Mouse (Mus musculus) heart, embryonic 11.5 days (tissue): ENCODE measurements around the gene Plekhm3. TPM values are rescaled to one million over a fixed set of nuclear protein-coding genes. Genes with fewer than 3 reads are reported as not detected.

Experiments
- ATAC-seq: fragments of 200-750 bp; cut with Nextera tagmentation; replicated peaks from 2 replicates; pipeline ENCODE4 v1.8.0; 2017; ENCODE audit warnings: moderate library complexity; ENCODE audit not compliant: insufficient number of reproducible peaks, low FRiP score, low TSS enrichment
- H3K27ac ChIP-seq: fragments of 300-500 bp; sonication (generic); 2 replicates; pipeline ENCODE4 v1.5.1; 2014; ENCODE audit warnings: mild to moderate bottlenecking, low read depth, low read length
- H3K27me3 ChIP-seq: fragments of 300-500 bp; sonication (generic); 2 replicates; pipeline ENCODE4 v1.6.1; 2014; ENCODE audit warnings: mild to moderate bottlenecking, low read length, mixed read lengths; ENCODE audit not compliant: control insufficient read depth, insufficient read depth
- H3K36me3 ChIP-seq: fragments of 300-500 bp; sonication (generic); 2 replicates; pipeline ENCODE4 v1.6.1; 2014; ENCODE audit warnings: mild to moderate bottlenecking, low read length, moderate library complexity, mixed read lengths; ENCODE audit not compliant: control insufficient read depth, insufficient read depth
- H3K4me1 ChIP-seq: fragments of 300-500 bp; sonication (generic); 2 replicates; pipeline ENCODE4 v1.6.1; 2014; ENCODE audit warnings: low read length; ENCODE audit not compliant: control insufficient read depth, insufficient read depth
- H3K4me2 ChIP-seq: fragments of 300-500 bp; sonication (generic); 2 replicates; pipeline ENCODE4 v1.6.1; 2014; ENCODE audit warnings: mild to moderate bottlenecking, moderate library complexity
- H3K4me3 ChIP-seq: fragments of 300-500 bp; sonication (generic); 2 replicates; pipeline ENCODE4 v1.5.1; 2014; ENCODE audit warnings: low read depth, low read length
- H3K9ac ChIP-seq: fragments of 300-500 bp; sonication (generic); 2 replicates; pipeline ENCODE4 v1.6.1; 2014; ENCODE audit warnings: mild to moderate bottlenecking, low read depth, low read length, moderate library complexity
- H3K9me3 ChIP-seq: fragments of 300-500 bp; sonication (generic); replicated peaks from 2 replicates; pipeline ENCODE4 v1.6.1; 2016; ENCODE audit warnings: low read length; ENCODE audit not compliant: control insufficient read depth
- WGBS: fragments of 180-500 bp; shearing (Covaris S2); extraction: QIAGEN DNeasy Blood & Tissue Kit; methylation state at CpG from one replicate; pipeline ENCODE4 v1.1.7; 2014; ENCODE audit not compliant: insufficient replicate concordance; 5-methylcytosine and 5-hydroxymethylcytosine counted together
- polyA plus RNA-seq: library from polyadenylated mRNA; unstranded; fragments of >200 nt; fragmentation: Nextera tagmentation; extraction: Ambion mirVana; gene quantifications from 2 replicates; pipeline ENCODE4 v1.2.1, GENCODE M21; 2014

The Plekhm3 gene
- polyA plus RNA-seq, 1 experiment from 2014 or later: 9.9 TPM

DNA sequence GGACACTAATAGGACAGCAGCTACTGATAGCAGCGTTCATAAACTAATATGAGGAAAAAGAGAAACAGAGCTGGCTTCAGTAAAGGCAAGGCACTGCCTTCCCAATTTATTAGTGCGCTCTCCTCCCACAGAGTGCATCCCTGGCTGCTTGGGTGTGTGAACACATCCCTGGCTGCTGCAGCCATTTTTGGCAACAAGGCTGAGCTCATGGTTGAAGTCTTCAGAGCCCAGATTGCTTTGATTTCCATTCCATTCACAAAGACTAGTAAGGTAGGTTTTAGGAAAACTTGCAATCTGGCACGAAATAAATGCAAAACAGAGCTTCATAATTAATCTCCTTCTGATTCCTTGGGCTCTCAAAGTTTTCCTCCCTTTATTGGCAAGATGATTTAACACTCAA is 71.3 kb downstream of the Plekhm3 start:
- Histone ChIP-seq H3K4me3 (no peak overlapping the region), H3K27me3 (no peaks in the 10 kb centered on the region; the same call in 1 of the 2 replicates), H3K4me2 (no peak overlapping the region), H3K9me3 (no peaks in the 10 kb centered on the region), H3K27ac (no peak overlapping the region), H3K4me1 (peaks cover 8% of the 10 kb centered on the region; the same call in 1 of the 2 replicates), H3K36me3 (0 out of 2 replicates have a peak, but pooled peaks cover 2% of the 10 kb centered on the region), H3K9ac (no peak overlapping the region)
- 79% methylated on average over 3 of the region's 3 CpGs for WGBS
- no peak for ATAC-seq

GRCm38 (mm10) chr1:64884007-64884406 is 72.6 kb downstream of the Plekhm3 start:
- no peak overlapping the region for H3K27ac ChIP-seq

DNA sequence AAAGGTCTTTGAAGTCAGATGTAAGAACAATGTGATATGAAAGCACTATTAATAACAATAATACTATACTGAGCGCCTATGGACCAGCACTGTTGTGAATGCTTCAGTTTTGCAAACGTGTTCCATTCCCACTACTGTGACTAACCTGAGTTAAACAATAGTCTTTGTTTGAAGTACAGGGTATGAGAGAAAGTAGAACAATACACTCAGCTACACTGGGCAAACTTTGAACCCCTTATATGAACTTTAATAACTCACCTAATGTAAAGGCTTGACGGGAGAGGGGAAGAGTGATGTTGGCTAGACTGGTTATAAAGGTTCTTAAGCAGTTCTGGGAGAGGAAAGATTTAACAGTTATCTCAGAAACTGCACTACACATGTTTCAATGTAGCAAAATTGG is 76.0 kb downstream of the Plekhm3 start:
- no peaks in the 10 kb centered on the region for H3K9me3 ChIP-seq

More at GRCm38 (mm10) chr1:64884007-64884406, 72.6 kb downstream of the Plekhm3 start:
- H3K4me3 ChIP-seq: no peak overlapping the region
- WGBS: 26% methylated on average over 6 of the region's 6 CpGs
- H3K4me1 ChIP-seq: peaks cover 9% of the 10 kb centered on the region
- no peaks in the 10 kb centered on the region for H3K27me3 ChIP-seq
- ATAC-seq: no peak
- H3K9ac ChIP-seq: no peak overlapping the region
- 0 out of 2 replicates have a peak, but pooled peaks cover 2% of the 10 kb centered on the region for H3K36me3 ChIP-seq
- no peaks in the 10 kb centered on the region for H3K9me3 ChIP-seq
- no peak overlapping the region for H3K4me2 ChIP-seq

DNA sequence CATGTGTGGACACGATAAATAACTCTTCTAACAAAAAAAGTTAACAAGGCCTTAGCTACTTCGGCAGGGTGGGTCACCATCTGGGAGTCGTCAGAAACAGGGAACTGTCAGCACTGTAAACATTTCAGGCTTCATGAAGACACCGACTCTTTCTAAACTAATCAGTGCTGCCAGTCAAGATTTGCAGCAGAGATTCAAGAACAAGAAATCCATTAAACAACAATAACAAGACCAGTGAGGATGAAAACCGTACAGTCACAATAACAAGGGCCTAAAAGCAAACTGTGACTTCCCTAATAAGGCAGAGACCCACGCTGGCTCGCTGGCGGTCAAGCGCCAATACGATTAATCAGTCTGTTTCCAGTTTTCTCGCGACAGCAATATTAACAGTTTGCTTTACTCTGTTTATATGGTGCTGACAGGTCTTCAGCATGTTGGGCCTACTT is 77.8 kb downstream of the Plekhm3 start:
- WGBS: 26% methylated on average over 12 of the region's 12 CpGs
- H3K9ac ChIP-seq: no peak overlapping the region
- no peak overlapping the region for H3K4me3 ChIP-seq
- no peak overlapping the region for H3K27ac ChIP-seq
- H3K27me3 ChIP-seq: no peaks in the 10 kb centered on the region
- ATAC-seq: no peak
- H3K9me3 ChIP-seq: no peaks in the 10 kb centered on the region
- H3K36me3 ChIP-seq: 0 out of 2 replicates have a peak, but pooled peaks cover 2% of the 10 kb centered on the region
- H3K4me2 ChIP-seq: no peak overlapping the region
- H3K4me1 ChIP-seq: peaks cover 10% of the 10 kb centered on the region; the same call in 1 of the 2 replicates

More for the DNA sequence above, 76.0 kb downstream of the Plekhm3 start:
- 0 out of 2 replicates have a peak, but pooled peaks cover 2% of the 10 kb centered on the region for H3K36me3 ChIP-seq
- H3K27me3 ChIP-seq: no peaks in the 10 kb centered on the region
- no peak overlapping the region for H3K27ac ChIP-seq
- WGBS: 82% methylated on average over 3 of the region's 3 CpGs
- H3K4me3 ChIP-seq: no peak overlapping the region
- no peak overlapping the region for H3K4me2 ChIP-seq
- peaks cover 18% of the 10 kb centered on the region for H3K4me1 ChIP-seq
- no peak for ATAC-seq
- H3K9ac ChIP-seq: no peak overlapping the region

DNA sequence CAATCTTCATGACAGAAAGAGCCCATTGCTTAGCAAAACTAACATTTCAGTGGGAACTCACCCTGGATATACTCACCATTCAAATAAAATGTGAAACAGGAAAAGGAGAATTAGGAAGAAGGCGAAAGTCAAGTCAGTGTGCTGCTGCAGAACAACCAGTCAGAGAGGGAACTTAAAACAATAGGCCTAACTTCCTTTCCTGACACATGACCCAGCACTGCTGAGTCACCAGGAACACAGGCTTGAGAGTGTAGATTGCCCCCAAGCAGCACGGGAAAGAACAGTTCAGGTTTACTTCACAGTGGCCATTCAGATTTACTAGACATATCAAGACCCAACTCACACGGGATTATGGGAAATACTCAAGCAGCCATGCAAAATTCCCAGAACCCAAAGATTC is 80.3 kb downstream of the Plekhm3 start:
- ATAC-seq: no peak
- no peak overlapping the region for H3K9ac ChIP-seq
- no peaks in the 10 kb centered on the region for H3K9me3 ChIP-seq
- no peak overlapping the region for H3K4me2 ChIP-seq
- H3K4me1 ChIP-seq: peaks cover 10% of the 10 kb centered on the region; the same call in 1 of the 2 replicates
- H3K4me3 ChIP-seq: no peak overlapping the region
- 0 out of 2 replicates have a peak overlapping the region, but pooled peaks have one; percentile 24 for H3K27ac ChIP-seq
- no peaks in the 10 kb centered on the region for H3K27me3 ChIP-seq
- 53% methylated on average over 3 of the region's 3 CpGs for WGBS
- no peaks in the 10 kb centered on the region for H3K36me3 ChIP-seq

- H3K9me3 ChIP-seq: no peaks in the 10 kb centered on the region
- no peaks in the 10 kb centered on the region for H3K36me3 ChIP-seq
- H3K27ac ChIP-seq: 0 out of 2 replicates have a peak overlapping the region, but pooled peaks have one; percentile 24
- H3K4me3 ChIP-seq: no peak overlapping the region
- H3K27me3 ChIP-seq: no peaks in the 10 kb centered on the region
- no peak overlapping the region for H3K4me2 ChIP-seq
- WGBS: 75% methylated on average over 5 of the region's 5 CpGs
- ATAC-seq: no peak
- H3K9ac ChIP-seq: no peak overlapping the region
- peaks cover 10% of the 10 kb centered on the region; the same call in 1 of the 2 replicates for H3K4me1 ChIP-seq
Measured at GRCm38 (mm10) chr1:64875712-64876111, 80.9 kb downstream of the Plekhm3 start.

DNA sequence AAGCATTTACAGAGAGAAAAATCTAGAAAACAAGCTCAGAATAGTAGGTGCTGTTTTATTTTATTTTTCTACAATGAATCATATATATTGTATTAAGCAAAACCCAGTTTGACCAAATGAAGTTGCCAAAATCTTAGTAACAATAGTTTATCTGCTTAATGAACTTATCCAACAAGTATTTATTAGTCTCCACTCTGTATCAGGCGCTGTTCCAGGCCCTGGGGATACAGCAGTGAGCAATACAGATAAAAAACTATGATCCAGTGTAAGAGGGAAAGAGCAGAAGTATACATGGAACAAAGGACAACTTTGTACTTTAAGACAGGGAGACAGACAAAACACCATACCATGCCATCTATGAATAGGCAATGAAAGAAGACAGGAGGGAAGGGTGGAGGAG is 81.5 kb downstream of the Plekhm3 start:
- Histone ChIP-seq H3K4me2 (no peak overlapping the region), H3K36me3 (no peaks in the 10 kb centered on the region), H3K4me1 (peaks cover 10% of the 10 kb centered on the region; the same call in 1 of the 2 replicates), H3K27me3 (no peaks in the 10 kb centered on the region), H3K27ac (no peak overlapping the region), H3K9me3 (no peaks in the 10 kb centered on the region), H3K4me3 (no peak overlapping the region), H3K9ac (no peak overlapping the region)
- WGBS: 76% methylated on average over 1 of the region's 1 CpGs
- ATAC-seq: no peak

DNA sequence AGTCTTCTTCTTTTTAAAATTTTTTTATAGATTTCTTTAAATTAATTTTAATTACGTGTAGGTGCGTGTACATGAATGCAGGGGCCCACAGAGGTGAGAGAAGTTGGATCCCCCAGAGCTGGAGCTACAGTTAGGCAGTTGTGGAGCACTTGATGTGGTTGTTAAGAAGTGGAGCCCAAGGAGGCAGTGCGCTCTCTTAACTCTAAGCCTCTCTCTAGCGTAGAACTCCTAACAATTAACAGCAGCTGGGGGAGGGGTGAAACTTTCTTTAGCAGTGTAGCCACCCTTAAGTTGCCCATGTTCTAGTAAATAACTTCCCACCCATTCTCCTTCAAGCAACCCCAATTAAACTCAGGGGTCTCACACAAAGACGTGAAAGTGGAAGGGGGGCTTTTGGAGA is 84.7 kb downstream of the Plekhm3 start:
- H3K4me2 ChIP-seq: no peak overlapping the region
- no peaks in the 10 kb centered on the region for H3K27me3 ChIP-seq
- 82% methylated on average over 5 of the region's 5 CpGs for WGBS
- peaks cover 5% of the 10 kb centered on the region for H3K4me1 ChIP-seq
- no peak overlapping the region for H3K4me3 ChIP-seq
- H3K36me3 ChIP-seq: no peaks in the 10 kb centered on the region
- no peak for ATAC-seq
- H3K9ac ChIP-seq: no peak overlapping the region
- H3K27ac ChIP-seq: no peak overlapping the region
- no peaks in the 10 kb centered on the region for H3K9me3 ChIP-seq

DNA sequence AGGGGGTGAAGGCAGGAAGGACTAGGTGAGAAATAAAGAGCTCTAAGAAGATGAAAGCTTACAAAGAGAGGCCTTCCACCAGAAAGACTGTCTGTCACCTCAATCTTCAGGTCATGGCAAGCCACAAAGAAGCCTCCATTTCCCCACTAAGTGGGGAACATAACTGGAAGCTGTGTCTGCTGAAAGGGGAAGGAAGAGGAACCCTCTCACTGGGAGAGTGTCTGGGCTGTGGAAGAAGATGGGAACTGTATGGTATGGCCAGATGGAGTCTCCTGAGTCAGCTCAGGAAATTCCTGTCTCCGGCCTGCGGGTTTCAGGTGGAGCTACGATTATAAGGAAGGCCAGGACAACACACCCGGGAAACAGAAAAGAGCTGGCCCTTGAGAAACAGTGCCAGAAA is 88.9 kb downstream of the Plekhm3 start:
- Histone ChIP-seq H3K27me3 (no peaks in the 10 kb centered on the region), H3K4me1 (peaks cover 6% of the 10 kb centered on the region), H3K9me3 (no peaks in the 10 kb centered on the region), H3K36me3 (no peaks in the 10 kb centered on the region), H3K9ac (no peak overlapping the region), H3K27ac (no peak overlapping the region), H3K4me2 (no peak overlapping the region), H3K4me3 (no peak overlapping the region)
- ATAC-seq: no peak
- WGBS: 48% methylated on average over 4 of the region's 4 CpGs
